Comparison of ENCODE assay signal across 13 mouse cellular contexts in genomic region chr12:3568461-3568991, GRCm38 (mm10). TPM values are rescaled to one million over a fixed set of nuclear protein-coding genes. Genes with fewer than 3 reads are reported as not detected.
DNase-seq lines count a peak whose midpoint lies in the region; ATAC-seq lines count a peak whose summit lies in the region.
"Had no signal": no experiment of that assay in that cellular context is flagged by ENCODE, and none has a peak within 500 bp of the region (broad histone marks: within the 10 kb centered on the region; RNA-seq: fewer than 3 reads in every experiment).

No protein-coding gene starts in this region.

- peaks cover 8% of the 10 kb centered on the region for H3K4me1 ChIP-seq in kidney, embryonic 15.5 days

- no peak overlapping the region for H3K4me2 ChIP-seq in kidney, embryonic 15.5 days
- H3K4me2 ChIP-seq: midbrain, embryonic 12.5 days had no signal

- 44% methylated on average over 5 of the region's 5 CpGs for WGBS in kidney, embryonic 15.5 days

- DNase-seq in kidney, postnatal 36 days = no peak
- DNase-seq in CD8-positive naive resting alpha-beta T cell, adult 2 months (ENCODE audit: low read depth in 2 of 2, low spot score in 2 of 2) = peak; percentile 18 to 36
- peak; percentile 63 to 84 for DNase-seq in frontal cortex, postnatal 36 days (ENCODE audit: low spot score in 2 of 2)
- DNase-seq in right cerebral cortex, postnatal 14 days = peak; percentile 19
- DNase-seq in neural tube, embryonic 10.5 days (ENCODE audit: extremely low spot score, low spot score) = no peak
- no peak for DNase-seq in adrenal gland, postnatal 14 days
- DNase-seq: cerebellum, adult 11-12 months; gastrocnemius, postnatal 10 days; layer of hippocampus, postnatal 36 days; liver, postnatal 0 days had no signal

- H3K4me3 ChIP-seq in kidney, embryonic 15.5 days (replicated peaks) = no peak overlapping the region
- H3K4me3 ChIP-seq: midbrain, embryonic 12.5 days had no signal

- peak; percentile 71 for ATAC-seq in kidney, embryonic 15.5 days (replicated peaks; ENCODE audit: low FRiP score)
- ATAC-seq in erythroid progenitor cell, adult 5-6 weeks (replicated peaks; ENCODE audit: low FRiP score, poor library complexity, severe bottlenecking) = no peak
- ATAC-seq: liver, postnatal 0 days had no signal

- peak overlapping the region; percentile 32; the same call in 1 of the 2 replicates for H3K27ac ChIP-seq in kidney, embryonic 15.5 days
- H3K27ac ChIP-seq: midbrain, embryonic 12.5 days had no signal

- H3K9me3 ChIP-seq in kidney, embryonic 15.5 days (replicated peaks) = no peaks in the 10 kb centered on the region
- H3K9me3 ChIP-seq: midbrain, embryonic 12.5 days had no signal

- no peaks in the 10 kb centered on the region for H3K27me3 ChIP-seq in kidney, embryonic 15.5 days

- H3K9ac ChIP-seq in kidney, embryonic 15.5 days = no peak overlapping the region
- H3K9ac ChIP-seq: liver, postnatal 0 days; midbrain, embryonic 12.5 days had no signal

- H3K36me3 ChIP-seq in kidney, embryonic 15.5 days = no peaks in the 10 kb centered on the region
- H3K36me3 ChIP-seq: midbrain, embryonic 12.5 days had no signal

RNA-seq across cellular contexts. Expression of gene Dtnb, which starts 3.7 kb away (rescaled TPM):
- polyA plus RNA-seq in kidney, embryonic 15.5 days (2015; fragmentation: Nextera tagmentation; extraction: Ambion mirVana) = 41.3 and 47.2 TPM in 2 replicates
- total RNA-seq in erythroid progenitor cell, adult 5-6 weeks (2015; ENCODE audit: low replicate concordance) = 56.2 and 72.1 TPM in 2 replicates
- total RNA-seq in erythroid progenitor cell, adult 5-6 weeks (2017; ENCODE audit: low replicate concordance) = 54.9 and 101 TPM in 2 replicates
- 26.0 and 37.0 TPM in 2 replicates for total RNA-seq in adrenal gland, postnatal 14 days (2021)

Comparison
In these comparisons a context has a peak if more than half of its experiments do, and no peak if none do; other contexts are left out.
1. DNase-seq: peak in CD8-positive naive resting alpha-beta T cell, adult 2 months (2 of 2), frontal cortex, postnatal 36 days (2 of 2) and right cerebral cortex, postnatal 14 days (single experiment); none in kidney, postnatal 36 days (0 of 2), neural tube, embryonic 10.5 days (single experiment) and adrenal gland, postnatal 14 days (single experiment).